Mouse (Mus musculus) left cerebral cortex, adult 6 months (tissue): ENCODE results near the gene En2. TPM values are rescaled to one million over a fixed set of nuclear protein-coding genes. Genes with fewer than 3 reads are reported as not detected.

Experiments
- long read RNA-seq, 2 experiments: library from polyadenylated mRNA; unstranded; transcript quantifications; one replicate each; pipeline ENCODE4 v2.0.0; 2019 to 2020
- polyA plus RNA-seq: library from polyadenylated mRNA; unstranded; fragments of <200 nt; fragmentation: Nextera tagmentation; gene quantifications from 2 replicates; pipeline ENCODE4 v1.2.3, GENCODE M21; 2021

En2 gene
- polyA plus RNA-seq, result not detected in 2 replicates
- long read RNA-seq, experiment 1, result 0 reads
- long read RNA-seq, experiment 2, result 0 reads

GRCm38 (mm10) chr5:28165358-28166255 lies at the start of gene En2:
Gene En2 (plus strand): TSS chr5:28165694.

Other genes starting within 250 kb of the En2 start
- gene Insig1, start 94.3 kb upstream of the En2 start, polyA plus RNA-seq, result 127 and 156 TPM in 2 replicates
- gene Cnpy1, start 80.1 kb downstream of the En2 start, polyA plus RNA-seq, result not detected in 2 replicates
- 9.3 and 18.7 TPM in 2 replicates for gene Rbm33, start 151.4 kb downstream of the En2 start, polyA plus RNA-seq